Mouse (Mus musculus): ENCODE data around the gene Tas1r1. TPM values are rescaled to one million over a fixed set of nuclear protein-coding genes. Genes with fewer than 3 reads are reported as not detected.

Gene Tas1r1
- polyA plus RNA-seq, 1 experiment = 4.0 TPM

DNA sequence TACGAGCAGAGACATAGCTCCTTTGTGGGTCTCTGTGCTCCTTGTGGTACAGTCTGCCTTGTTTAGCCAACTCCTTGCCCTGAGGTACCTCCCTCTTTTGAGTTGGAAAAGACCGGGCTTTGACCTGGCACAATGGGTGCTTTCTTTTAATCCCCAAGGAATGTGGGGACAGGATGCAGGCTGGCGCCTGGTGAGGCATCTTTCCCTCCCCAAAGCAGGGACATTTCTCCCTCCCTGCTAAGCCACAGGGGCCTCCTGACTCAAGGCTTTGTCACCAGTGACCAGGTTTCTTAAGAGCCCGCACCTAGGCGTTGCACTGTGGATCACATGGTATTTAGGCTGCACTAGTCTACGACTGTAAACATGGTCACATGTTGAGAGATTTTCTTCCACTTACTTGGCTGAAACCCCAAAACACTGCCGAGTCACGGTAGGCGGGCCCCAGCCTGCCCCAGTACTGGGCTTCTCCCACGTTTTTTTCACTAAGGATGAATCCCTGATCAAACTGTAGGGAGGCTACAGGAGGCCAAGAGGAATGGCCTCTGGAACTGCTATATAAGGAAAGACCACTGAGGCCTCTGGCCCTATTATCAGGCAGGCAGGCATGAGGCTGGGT, 28.2 kb downstream of the Tas1r1 start:
- no peak for DNase-seq (ENCODE audit: low read depth)

DNA sequence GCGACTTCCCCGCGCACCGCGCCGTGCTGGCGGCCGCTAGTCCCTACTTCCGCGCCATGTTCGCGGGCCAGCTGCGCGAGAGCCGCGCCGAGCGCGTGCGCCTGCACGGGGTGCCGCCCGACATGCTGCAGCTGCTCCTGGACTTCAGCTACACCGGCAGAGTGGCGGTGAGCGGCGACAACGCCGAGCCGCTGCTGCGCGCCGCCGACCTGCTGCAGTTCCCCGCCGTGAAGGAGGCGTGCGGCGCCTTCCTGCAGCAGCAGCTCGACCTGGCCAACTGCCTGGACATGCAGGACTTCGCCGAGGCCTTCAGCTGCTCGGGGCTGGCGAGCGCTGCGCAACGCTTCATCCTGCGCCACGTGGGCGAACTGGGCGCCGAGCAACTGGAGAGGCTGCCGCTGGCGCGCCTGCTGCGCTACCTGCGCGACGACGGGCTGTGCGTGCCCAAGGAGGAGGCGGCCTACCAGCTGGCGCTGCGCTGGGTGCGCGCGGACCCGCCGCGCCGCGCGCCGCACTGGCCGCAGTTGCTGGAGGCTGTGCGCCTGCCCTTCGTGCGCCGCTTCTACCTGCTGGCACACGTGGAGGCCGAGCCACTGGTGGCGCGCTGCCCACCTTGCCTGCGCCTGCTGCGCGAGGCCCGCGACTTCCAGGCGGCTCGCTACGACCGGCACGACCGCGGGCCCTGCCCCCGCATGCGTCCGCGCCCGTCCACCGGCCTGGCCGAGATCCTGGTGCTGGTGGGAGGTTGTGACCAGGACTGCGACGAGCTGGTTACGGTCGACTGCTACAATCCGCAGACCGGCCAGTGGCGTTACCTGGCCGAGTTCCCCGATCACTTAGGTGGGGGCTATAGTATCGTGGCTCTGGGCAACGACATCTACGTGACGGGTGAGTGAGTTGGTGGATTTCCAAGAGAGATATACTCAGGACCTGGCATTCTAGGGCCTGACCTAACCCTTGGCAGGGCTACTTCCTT, 29.0 kb downstream of the Tas1r1 start:
- no peak for DNase-seq (ENCODE audit: low read depth)

DNA sequence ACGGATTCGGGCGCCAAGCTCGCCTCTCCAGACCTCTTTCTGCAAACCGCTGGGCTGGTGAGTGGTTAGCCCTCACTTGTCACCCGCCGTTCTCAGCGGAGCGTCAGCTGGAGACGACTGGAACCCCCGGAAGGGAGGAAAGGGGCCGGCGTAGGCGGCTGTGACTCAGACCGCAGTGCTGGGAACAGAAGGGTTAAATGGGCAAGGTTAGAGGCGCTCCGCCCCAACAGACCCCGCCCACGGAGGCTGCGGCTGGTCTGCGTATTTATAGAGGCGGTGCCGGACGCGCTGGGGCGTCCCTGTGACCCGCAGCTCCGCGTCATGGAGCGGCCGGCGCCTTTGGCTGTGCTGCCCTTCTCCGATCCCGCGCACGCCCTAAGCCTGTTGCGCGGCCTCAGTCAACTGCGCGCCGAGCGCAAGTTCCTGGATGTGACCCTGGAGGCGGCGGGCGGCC, 29.7 kb downstream of the Tas1r1 start, which contains the start of gene Klhl21:
Gene Klhl21 (plus strand): TSS at position 182 of the 454 bp plus-strand sequence.
- no peak for DNase-seq (ENCODE audit: low read depth)

DNA sequence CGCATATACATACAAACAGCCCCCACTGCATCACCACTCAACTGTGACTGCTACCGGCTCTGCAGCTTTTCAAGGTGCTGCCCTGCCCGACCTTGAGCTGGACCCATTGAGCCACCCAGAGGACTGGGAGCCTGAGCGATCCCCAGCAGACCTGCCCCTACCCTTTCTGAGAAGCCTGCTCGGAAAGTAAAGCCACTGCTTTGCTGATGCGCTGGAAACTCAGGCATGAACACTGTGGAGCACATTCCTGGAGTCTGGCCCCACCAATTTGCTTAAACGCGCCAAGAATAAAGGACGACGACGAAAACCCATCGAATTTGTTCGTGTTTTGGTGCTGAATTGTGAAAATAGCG, 30.2 kb downstream of the Tas1r1 start:
- no peak for DNase-seq (ENCODE audit: low read depth)

DNA sequence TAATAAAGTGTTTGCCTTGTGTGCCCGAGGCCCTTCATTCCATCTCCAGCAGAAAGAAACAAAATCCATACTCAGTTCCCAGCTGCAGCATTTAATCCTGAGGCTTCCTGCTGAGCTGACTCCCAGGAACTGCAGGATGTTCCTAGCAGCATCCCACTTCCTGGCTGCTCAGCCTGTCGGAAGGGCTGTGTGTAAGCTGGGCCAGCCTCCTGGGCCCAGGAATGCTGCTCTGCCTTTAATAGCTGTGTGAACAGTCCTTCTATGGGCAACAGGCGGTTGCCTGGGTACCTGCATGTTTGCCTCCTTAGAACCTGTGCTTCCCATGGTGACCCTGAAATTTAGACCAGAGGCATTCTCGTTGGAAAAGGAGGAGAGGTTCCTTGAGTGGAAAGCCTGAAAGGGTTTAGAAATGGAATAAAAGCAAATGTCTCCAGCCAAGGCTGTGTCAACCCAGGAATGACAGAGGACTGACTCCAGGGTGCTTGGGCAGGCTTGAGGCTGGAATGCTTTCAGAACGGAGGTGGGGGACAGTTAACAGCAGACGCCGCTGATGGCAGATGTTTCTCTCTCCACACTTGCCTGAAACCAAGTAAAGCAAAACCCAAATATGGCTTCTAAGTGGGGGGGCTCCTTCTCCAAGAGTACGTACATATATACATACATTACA, 30.8 kb downstream of the Tas1r1 start:
- no peak for DNase-seq (ENCODE audit: low read depth)

DNA sequence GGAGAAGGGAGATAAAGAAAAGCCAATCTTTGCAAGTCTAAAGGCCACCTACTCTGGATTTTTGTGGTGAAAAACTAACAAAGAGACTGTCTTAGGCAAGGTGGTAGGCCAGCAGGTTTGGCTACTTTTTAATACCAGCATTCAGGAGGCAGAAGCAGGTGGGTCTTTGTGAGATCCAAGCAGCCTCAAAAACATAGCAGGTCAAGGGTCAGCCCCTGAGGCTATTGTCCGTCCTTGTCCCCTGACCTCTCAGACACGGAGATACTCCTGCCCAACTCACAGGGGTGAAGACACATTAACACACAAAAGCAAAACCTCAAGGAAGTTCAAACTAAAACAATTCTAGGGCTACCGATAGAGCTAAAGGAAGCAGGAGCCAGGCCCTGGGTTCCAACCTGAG, 31.6 kb downstream of the Tas1r1 start:
- DNase-seq (ENCODE audit: low read depth) = no peak

DNA sequence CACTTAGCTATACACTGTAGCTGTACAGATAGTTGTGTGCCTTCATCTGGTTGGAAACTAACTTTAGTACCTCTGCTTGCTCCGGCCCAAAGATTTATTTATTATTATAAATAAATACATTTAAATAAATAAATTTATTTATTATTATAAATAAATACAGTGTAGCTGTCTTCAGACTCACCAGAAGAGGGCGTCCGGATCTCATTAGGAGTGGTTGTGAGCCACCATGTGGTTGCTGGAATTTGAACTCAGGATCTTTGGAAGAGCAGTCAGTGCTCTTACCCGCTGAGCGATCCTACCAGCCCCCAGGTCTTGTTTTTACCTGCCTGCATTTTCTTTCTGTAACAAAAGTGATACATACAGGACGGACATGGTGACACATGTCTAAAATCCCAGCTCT, 32.2 kb downstream of the Tas1r1 start:
- no peak for DNase-seq (ENCODE audit: low read depth)

DNA sequence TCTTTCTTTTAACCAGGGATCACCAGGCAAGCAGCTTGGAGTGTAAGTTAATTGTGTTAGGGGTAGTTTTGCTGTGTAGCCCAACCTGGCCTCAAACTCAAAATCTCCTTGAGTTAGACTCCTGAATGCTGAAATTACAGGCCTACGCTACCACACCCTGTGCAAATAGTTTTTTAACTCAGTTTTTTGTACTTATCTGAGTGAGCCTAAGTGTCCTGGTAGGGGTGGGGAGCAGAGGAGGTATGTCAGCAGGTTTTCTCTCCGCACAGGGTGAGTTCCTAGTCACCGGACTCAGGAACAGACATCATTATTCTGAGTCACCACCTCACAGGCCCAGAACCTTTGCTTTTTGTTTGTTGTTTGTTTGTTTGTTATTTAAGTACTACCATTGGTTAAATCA, 36.3 kb downstream of the Tas1r1 start:
- DNase-seq (ENCODE audit: low read depth) = no peak

DNA sequence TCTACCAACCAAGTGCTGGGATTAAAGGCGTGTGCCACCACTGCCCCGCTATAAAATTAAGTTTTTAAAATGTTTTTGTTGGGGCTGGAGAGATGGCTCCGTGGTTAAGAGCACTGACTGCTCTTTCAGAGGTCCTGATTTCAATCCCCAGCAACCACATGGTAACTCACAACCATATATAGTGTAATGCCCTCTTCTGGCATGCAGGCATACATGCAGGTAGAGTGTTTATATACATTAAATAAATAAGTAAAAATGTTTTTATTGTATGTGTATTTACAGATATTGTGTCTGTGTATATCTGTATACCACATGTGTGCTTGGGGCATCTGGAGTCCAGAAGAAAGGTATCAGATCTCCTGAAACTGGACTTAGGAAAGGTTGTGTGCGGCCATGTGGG, 37.0 kb downstream of the Tas1r1 start:
- DNase-seq (ENCODE audit: low read depth) = no peak

DNA sequence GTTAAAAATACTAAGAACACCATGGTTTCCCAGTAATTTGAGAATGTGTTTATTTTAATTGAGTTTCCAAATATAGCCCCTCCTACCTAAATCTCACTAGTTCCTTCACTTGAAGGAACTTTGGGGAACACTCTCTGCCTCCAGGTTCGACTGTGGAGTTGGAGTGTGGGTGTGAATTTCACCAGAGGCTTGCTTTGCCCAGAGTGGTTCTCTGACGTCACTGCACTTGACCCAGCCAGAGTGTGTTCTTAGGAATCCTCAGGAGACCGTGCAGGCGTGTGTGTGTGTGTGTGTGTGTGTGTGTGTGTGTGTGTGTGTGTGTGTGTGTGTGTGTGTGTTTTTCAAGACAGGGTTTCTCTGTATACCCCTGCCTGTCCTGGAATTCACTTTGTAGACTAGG, 37.5 kb downstream of the Tas1r1 start:
- no peak for DNase-seq (ENCODE audit: low read depth)

DNA sequence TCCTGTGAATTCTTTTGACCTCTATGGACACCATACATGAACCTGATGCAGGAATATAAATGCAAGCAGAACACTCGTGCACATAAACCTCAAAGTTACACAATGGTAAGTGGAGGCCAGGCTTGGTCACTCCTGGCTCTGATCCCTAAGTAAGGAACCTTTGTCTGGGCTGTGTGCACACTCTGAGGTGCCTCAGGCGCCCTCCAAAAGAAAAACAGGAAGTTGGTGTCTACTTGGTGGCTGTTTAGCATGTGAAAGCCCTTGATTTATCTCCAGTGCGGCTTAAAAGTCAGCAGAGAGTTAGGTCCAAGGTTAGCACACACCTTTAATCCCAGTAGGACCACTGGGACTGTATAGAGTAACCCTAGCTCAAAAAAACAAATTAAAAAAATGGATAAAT, 38.9 kb downstream of the Tas1r1 start:
- no peak for DNase-seq (ENCODE audit: low read depth)

DNA sequence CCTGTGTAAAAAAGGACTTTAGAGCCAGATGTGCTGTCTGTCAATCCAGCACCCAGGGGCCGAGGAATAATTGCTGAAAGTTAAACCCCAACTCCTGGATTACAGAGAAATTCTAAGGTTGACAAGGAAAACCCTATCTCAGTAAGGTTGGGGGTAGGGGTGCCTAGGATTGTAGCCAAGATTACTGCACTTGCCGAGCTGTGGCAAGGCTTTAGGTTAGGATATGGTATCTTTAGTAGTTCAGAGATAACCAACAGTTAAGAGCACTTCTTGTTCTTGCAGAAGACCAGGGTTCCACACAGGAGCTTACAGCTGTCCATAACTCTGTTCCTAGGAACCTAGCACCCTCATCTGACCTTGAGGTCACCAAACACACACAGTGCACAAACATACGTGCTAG, 40.7 kb downstream of the Tas1r1 start:
- DNase-seq (ENCODE audit: low read depth) = no peak

DNA sequence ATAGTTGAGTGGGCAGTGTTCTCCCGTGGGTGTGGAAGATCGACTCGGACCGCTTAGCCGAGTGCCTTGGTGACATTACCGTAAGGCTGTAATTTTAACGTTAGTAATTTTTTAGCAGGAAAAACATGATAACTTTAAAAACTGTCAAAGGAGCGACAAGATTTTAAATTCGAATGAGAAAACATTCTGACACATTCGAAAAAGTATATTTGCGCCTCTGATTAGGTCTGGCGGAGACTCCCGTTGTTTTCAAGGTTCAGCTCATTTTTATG, 41.5 kb downstream of the Tas1r1 start:
- no peak for DNase-seq (ENCODE audit: low read depth)

DNA sequence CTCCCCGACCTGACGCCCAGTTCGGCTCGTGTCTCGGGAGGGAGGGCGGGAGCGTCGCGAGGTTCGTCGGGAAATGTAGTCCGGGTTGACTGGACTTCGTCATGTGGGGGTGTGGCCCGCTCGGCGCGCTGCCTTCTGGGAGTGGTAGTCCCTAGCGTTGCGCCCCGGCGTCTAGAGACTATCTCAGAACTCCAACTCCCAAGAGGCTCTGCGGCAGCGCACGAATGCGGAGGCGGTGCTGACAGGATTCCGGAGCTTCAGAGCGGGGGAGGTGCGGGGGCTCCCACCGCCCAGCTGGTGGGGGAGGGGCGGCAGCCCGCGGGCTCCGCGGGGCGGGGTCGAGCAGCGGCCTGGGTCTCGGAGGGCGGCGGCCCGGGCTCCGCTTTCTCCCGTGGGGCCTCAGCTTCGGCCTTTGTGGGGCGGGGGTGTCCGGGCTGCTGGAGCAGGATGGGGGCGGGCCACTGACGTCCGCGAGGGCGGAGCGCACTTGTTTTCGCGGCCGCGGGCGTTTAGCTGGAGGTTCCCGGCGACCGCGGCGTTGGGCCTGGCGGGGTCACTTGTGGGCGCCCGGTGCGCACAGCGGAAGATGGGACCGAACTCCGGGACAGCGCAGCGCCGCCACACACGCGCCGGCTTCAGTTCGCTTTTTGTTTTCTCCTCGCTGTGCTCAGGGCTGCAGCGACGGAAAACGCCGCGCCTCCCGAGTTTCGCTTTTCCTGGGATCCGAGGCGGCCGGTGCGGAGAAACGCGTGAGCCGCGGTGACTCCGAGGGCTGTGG, 42.0 kb downstream of the Tas1r1 start, which contains the start of gene Phf13:
Gene Phf13 (minus strand): TSS at position 86 of the 778 bp plus-strand sequence.
- DNase-seq (ENCODE audit: low read depth) = peak; percentile 72

DNA sequence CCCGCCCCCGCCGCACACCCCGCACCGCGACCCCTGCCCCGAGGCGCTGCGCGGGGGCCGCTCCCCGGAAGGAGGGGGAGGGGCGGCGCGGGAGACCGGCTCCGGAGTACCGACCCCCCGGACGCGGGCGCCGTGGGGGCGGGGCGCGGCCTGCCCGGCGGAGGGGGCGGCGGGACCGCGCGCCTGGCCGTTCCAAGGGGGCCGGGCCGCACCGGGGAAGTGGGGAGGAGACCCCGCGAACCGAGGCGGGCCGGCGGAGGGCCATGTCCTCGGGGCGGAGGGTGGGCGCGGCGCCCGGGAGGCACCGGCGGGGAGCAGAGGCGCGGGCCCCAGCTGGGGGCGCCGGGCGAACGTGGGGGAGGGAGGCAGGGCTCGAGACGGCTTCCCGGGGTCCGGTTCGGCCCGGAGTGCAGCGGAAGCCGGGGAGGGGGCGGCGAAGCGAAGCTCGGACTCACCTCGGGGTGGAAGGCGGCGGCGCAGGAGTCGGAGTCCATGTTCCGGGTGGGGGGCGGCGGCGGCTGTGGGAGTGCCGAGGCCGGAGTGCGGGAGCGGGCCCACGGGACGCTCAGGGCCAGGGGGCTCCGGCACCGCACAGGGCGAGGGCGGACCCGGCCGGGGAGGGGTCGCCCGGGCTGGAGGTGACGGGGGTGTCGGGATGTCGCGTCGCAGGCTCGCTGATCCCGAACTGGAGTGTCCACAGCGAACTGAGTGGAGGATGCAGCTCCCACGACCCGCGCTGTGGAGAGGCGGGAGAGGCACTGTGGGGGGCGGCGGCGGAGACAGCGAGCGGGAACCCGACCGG, 42.8 kb downstream of the Tas1r1 start:
- no peak for DNase-seq (ENCODE audit: low read depth)

DNA sequence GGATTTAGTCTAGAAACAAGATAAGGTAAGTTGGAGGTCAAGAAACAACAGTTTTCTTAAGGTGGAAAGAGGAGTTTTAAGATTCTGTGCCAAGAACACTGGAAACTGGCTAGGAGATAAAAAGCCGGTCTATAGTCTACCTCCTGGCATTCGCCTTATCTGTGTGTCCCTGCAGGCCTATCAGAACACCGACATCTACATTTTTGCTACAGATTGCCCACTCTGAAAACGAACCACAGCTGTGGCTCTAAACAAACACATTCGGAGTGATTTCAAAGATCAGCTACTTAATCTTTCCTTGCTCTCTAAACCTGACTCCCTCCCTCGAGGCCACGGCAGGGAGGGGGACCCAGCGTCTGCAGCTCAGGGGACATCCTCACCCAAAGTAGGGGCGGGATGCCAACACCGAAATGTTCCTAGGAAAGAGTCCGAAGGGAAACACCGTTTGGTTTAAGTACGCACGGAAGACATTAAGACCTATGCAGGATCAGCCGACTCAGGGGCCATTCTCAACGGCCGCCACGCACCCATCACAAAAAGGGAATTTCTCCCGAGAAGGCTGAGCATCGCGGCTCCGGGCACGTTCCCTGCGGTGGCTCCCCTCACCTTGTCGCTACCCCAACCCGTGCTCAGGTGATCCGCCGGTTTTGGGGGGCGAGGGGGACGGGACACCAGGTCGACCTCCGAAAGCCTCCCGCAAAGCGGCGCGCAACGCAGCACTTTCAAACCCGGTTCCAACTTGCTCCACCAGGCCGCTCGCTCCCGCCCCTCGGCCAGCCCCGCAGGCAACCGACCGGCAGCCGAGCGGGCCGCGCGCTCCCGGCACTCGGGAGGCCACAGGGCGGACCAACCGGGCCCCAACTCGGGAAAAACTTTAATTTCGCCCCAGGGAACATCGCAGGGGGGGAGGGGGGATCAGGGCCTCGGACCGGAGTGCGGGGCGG, 43.9 kb downstream of the Tas1r1 start:
- no peak for DNase-seq (ENCODE audit: low read depth)

DNA sequence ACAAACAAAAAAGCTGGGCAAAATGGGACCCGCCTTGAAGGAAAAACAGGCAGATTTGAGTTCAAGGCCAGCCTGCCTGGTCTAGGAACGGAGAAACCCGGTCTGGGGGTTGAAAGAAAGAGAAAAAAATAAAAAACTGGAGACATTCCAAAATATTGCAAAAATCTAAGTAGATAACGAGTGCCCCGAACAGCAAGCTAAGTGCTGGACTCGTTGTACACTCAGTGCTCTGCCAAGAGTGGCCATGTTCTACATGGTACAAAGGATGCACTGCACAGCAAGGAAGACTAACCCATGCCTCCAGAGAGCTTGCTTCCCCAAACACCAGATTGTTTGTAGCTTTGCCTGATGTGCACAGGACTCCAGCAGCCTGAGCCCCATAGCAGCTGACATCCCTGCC, 45.3 kb downstream of the Tas1r1 start:
- no peak for DNase-seq (ENCODE audit: low read depth)

DNA sequence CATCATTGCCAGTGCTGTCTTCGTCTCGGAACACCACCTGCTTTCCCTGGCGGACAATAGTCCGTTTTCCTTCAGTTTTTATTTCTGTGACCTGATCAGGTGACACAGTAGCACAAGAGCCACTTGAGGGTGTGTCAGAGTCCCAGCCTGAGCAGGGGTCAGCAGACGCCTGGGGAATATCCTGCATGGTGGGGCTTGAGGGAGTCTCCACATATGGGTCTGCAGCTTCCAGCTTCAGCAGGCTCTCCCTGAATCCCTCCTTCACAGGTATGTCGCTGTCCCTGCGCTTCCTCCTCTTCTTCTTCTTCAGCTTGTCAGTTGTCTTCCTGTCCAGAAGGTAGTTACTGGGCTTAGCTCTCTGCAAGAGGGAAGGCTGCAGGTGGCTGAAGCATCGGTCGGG, 46.3 kb downstream of the Tas1r1 start:
- DNase-seq (ENCODE audit: low read depth) = no peak

DNA sequence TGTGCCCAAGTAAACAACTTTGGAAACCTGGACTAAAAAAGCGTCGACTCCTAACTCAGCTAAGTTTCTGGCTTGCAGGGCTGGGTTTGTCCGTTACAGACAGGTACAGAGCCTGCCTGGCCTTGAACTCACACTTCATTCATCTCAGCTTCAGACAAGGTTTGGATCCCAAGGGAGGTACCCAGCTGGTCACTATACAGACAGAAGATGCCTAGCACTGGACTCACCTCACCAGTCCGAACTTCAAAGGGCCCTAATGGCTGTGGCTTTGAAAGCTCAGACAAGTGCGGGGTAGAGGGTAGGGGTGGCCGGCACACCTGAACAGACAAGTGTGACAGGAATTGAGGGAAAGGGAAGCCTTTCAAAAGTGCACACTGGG, 49.3 kb downstream of the Tas1r1 start:
- no peak for DNase-seq (ENCODE audit: low read depth)

Measured in gonadal fat pad, adult 2 months (tissue).